Mouse (Mus musculus) C2C12 (cell line): ENCODE results near the gene Ccdc110.

Source experiments
- CTCF ChIP-seq: IDR thresholded peaks from one replicate; pipeline ENCODE4 v1.5.1; 2011; ENCODE audit not compliant: control insufficient read depth, insufficient read depth, insufficient read length
- MAX ChIP-seq: IDR thresholded peaks from one replicate; pipeline ENCODE4 v1.6.1; 2011; ENCODE audit warnings: mild to moderate bottlenecking, control low read depth

- TF ChIP-seq MAX = no peak
- no peak for TF ChIP-seq CTCF
Measured at GRCm38 (mm10) chr8:45970894-45971293, 36.5 kb downstream of the Ccdc110 start.
